Mouse (Mus musculus) liver, embryonic 11.5 days (tissue): ENCODE data around the gene Slc25a51. TPM values are rescaled to one million over a fixed set of nuclear protein-coding genes. Genes with fewer than 3 reads are reported as not detected.

Experiments
- ATAC-seq: fragments of 200-750 bp; cut with Nextera tagmentation; replicated peaks from 2 replicates; pipeline ENCODE4 v1.8.0; 2017; ENCODE audit warnings: moderate number of reproducible peaks, mild to moderate bottlenecking, moderate TSS enrichment, moderate library complexity; ENCODE audit not compliant: low FRiP score
- DNase-seq: peaks from one replicate; pipeline ENCODE4 v3.0.0-alpha.2; 2017; ENCODE audit warnings: low spot score
- H3K27ac ChIP-seq: fragments of 300-500 bp; sonication (generic); 2 replicates; pipeline ENCODE4 v1.5.1; 2014; ENCODE audit warnings: mild to moderate bottlenecking, low read depth, low read length, control low read depth
- H3K27me3 ChIP-seq: fragments of 300-500 bp; sonication (generic); replicated peaks from 2 replicates; pipeline ENCODE4 v1.6.1; 2014; ENCODE audit warnings: low read length, mixed read lengths; ENCODE audit not compliant: control insufficient read depth, insufficient read depth
- H3K36me3 ChIP-seq: fragments of 300-500 bp; sonication (generic); 2 replicates; pipeline ENCODE4 v1.6.1; 2014; ENCODE audit warnings: mild to moderate bottlenecking, low read length, moderate library complexity, mixed read lengths; ENCODE audit not compliant: control insufficient read depth, insufficient read depth
- H3K4me1 ChIP-seq: fragments of 300-500 bp; sonication (generic); replicated peaks from 2 replicates; pipeline ENCODE4 v1.6.1; 2014; ENCODE audit warnings: low read length, mixed read lengths; ENCODE audit not compliant: control insufficient read depth, insufficient read depth
- H3K4me2 ChIP-seq: fragments of 300-500 bp; sonication (generic); 2 replicates; pipeline ENCODE4 v1.6.1; 2014; ENCODE audit warnings: mild to moderate bottlenecking, control low read depth, moderate library complexity
- H3K4me3 ChIP-seq: fragments of 300-500 bp; sonication (generic); 2 replicates; pipeline ENCODE4 v1.5.1; 2014; ENCODE audit warnings: low read depth, low read length, control low read depth
- H3K9ac ChIP-seq: fragments of 300-500 bp; sonication (generic); 2 replicates; pipeline ENCODE4 v1.6.1; 2014; ENCODE audit warnings: low read depth, low read length, control low read depth
- H3K9me3 ChIP-seq: fragments of 300-500 bp; sonication (generic); 2 replicates; pipeline ENCODE4 v1.6.1; 2016; ENCODE audit warnings: low read length, inconsistent platforms, mixed read lengths; ENCODE audit not compliant: control insufficient read depth
- WGBS: fragments of 180-500 bp; shearing (Covaris S2); extraction: QIAGEN DNeasy Blood & Tissue Kit; methylation state at CpG from one replicate; pipeline ENCODE4 v1.1.7; 2014; 5-methylcytosine and 5-hydroxymethylcytosine counted together
- polyA plus RNA-seq: library from polyadenylated mRNA; unstranded; fragments of >200 nt; fragmentation: Nextera tagmentation; extraction: Ambion mirVana; gene quantifications from 2 replicates; pipeline ENCODE4 v1.2.1, GENCODE M21; 2014

The Slc25a51 gene
- polyA plus RNA-seq, 1 experiment from 2014 or later, result 81.6 TPM

GRCm38 (mm10) chr4:45434681-45435080 is 26.1 kb upstream of the Slc25a51 start:
- Histone ChIP-seq H3K9ac (no peak overlapping the region), H3K27ac (no peak overlapping the region), H3K36me3 (no peaks in the 10 kb centered on the region), H3K4me2 (no peak overlapping the region), H3K4me1 (0 out of 2 replicates have a peak, but pooled peaks cover 10% of the 10 kb centered on the region), H3K9me3 (no peaks in the 10 kb centered on the region), H3K27me3 (no peaks in the 10 kb centered on the region), H3K4me3 (no peak overlapping the region)
- WGBS, result 84% methylated on average over 4 of the region's 4 CpGs
- ATAC-seq (no peak), DNase-seq (no peak)

GRCm38 (mm10) chr4:45434071-45434470 is 25.5 kb upstream of the Slc25a51 start:
- no peak for DNase-seq
- Histone ChIP-seq H3K9ac (no peak overlapping the region), H3K4me3 (no peak overlapping the region), H3K27me3 (no peaks in the 10 kb centered on the region), H3K36me3 (no peaks in the 10 kb centered on the region), H3K27ac (no peak overlapping the region), H3K9me3 (no peaks in the 10 kb centered on the region), H3K4me2 (no peak overlapping the region), H3K4me1 (0 out of 2 replicates have a peak, but pooled peaks cover 7% of the 10 kb centered on the region)
- 92% methylated on average over 12 of the region's 12 CpGs for WGBS
- ATAC-seq, result no peak

DNA sequence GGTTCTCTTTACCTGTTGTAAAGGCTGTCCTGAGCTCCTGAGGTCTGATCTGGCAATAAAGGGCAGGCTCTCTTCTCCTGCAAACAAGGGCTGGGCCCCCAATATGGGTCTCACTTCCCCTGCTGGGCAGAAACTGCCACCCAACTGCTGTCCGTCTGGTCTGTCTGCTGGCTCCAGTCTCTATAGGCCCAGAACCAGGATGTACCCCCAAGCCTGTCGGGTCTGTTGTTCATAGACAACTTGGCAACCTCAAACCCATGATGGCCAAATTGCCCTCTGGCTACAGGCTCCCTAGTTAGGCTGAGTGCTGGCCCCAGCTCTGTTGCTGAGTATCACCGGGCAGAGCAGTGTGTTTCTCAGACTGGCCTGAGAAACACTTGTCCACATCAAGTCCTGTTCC is 23.2 kb upstream of the Slc25a51 start:
- Histone ChIP-seq H3K27me3 (no peaks in the 10 kb centered on the region), H3K9me3 (no peaks in the 10 kb centered on the region), H3K4me3 (no peak overlapping the region), H3K4me1 (0 out of 2 replicates have a peak, but pooled peaks cover 4% of the 10 kb centered on the region), H3K36me3 (no peaks in the 10 kb centered on the region), H3K9ac (no peak overlapping the region), H3K27ac (no peak overlapping the region), H3K4me2 (no peak overlapping the region)
- WGBS, result 85% methylated on average over 3 of the region's 3 CpGs
- DNase-seq, result no peak
- ATAC-seq, result no peak

DNA sequence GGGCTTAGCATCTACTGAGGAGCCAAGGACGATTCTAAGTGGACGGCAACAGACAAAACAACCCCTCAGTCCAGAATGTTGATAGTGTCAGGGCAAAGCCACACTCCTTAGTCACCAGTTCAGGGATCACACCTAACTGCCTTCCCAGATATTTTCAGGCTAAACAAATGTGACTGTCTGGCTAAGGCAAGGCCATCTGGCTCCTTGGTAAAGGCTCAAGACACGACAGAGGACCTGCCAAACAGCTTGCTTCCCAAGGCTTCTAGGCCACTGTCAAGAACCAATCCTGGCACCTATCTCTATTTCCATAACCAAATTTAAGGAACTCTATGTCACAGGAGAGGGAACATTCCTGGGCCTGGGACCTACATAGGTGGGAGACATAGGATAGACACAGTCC is 22.8 kb upstream of the Slc25a51 start:
- Histone ChIP-seq H3K27me3 (no peaks in the 10 kb centered on the region), H3K4me1 (0 out of 2 replicates have a peak, but pooled peaks cover 4% of the 10 kb centered on the region), H3K36me3 (no peaks in the 10 kb centered on the region), H3K27ac (no peak overlapping the region), H3K9me3 (no peaks in the 10 kb centered on the region), H3K4me3 (no peak overlapping the region), H3K9ac (no peak overlapping the region), H3K4me2 (no peak overlapping the region)
- no peak for ATAC-seq
- DNase-seq, result no peak
- 79% methylated on average over 3 of the region's 3 CpGs for WGBS

DNA sequence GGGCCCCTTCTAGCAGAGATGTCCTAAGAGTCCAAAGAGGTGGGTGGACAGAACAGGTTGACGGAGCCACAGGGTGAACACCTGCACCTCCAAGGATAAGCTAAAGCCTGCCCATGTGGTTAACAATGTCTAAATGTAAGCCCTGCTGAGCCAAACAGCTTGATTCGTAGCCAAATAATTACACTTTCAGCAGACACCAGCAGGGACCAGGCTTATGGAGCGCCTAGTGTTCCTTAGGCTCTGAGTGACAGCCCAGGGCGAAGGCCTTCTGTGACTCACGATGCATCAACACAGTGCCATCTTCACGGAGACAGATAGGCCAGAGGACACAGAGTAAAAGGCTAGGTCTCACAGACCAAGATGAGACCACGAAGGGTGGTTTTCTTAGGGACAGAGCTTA is 20.9 kb upstream of the Slc25a51 start:
- WGBS, result 87% methylated on average over 7 of the region's 7 CpGs
- DNase-seq (no peak), ATAC-seq (no peak)
- Histone ChIP-seq H3K4me2 (no peak overlapping the region), H3K27ac (no peak overlapping the region), H3K4me1 (no peaks in the 10 kb centered on the region), H3K9me3 (no peaks in the 10 kb centered on the region), H3K27me3 (no peaks in the 10 kb centered on the region), H3K4me3 (no peak overlapping the region), H3K36me3 (no peaks in the 10 kb centered on the region), H3K9ac (no peak overlapping the region)

DNA sequence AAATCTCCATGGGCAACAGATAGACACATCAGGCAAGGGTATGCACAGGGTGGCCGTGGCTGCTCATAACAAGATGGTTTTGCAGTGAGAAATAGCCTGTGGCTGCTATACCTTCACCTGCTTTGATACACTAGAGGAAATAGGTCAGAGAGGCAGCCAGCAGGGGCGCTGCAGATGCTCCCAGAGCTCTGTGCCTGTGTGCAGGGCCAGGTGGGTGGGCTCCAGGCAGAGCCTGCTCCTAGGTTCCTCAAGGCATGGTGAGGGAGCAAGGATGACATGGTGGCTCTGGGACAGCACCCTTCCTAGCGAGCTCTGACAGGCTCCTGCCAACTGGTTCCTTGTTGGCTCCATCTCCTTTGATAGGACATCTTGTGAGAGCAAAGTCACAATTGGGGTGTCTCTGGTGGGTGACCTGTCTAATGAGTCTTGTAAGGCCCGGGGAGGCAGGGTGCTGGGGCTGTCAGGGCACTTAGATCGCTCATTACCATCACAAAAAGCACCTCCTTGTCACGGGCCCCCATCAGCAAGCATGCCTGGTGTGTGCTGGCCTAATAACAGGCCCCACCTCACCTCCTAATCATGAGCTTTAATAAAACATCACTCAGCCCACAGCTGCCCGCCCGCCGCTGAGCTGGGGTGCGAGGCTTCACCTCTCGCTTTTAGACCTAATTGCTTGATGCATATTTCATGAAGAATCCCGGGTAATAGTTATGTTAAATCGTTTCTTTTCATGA is 18.3 kb upstream of the Slc25a51 start:
- Histone ChIP-seq H3K9me3 (no peaks in the 10 kb centered on the region), H3K36me3 (no peaks in the 10 kb centered on the region), H3K9ac (no peak overlapping the region), H3K27ac (no peak overlapping the region), H3K4me2 (no peak overlapping the region), H3K27me3 (no peaks in the 10 kb centered on the region), H3K4me3 (no peak overlapping the region), H3K4me1 (no peaks in the 10 kb centered on the region; the same call in 1 of the 2 replicates)
- DNase-seq, result no peak
- no peak for ATAC-seq
- WGBS, result 65% methylated on average over 13 of the region's 13 CpGs

DNA sequence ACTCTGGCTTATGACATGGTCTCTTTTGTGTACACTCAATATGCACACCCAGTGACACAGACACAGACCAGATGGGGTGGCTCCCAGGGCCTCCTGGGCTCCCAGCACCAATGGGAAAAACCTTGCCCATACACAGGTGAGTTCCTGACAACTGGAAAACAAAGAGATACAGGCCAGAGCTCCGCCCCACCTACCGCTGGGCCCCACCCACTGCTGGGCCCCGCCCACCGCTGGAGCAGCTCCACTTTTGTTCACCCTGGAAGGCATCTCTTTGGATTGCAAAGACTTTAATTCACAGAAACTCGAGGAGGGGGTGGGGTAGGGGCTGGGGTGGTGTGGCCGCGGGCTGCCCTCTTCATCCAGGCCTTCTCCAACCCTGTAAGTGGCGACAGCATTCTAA is 14.8 kb upstream of the Slc25a51 start:
- 42% methylated on average over 8 of the region's 8 CpGs for WGBS
- Histone ChIP-seq H3K27ac (no peak overlapping the region), H3K4me1 (peaks cover 5% of the 10 kb centered on the region), H3K4me2 (no peak overlapping the region), H3K9ac (no peak overlapping the region), H3K9me3 (no peaks in the 10 kb centered on the region), H3K27me3 (no peaks in the 10 kb centered on the region), H3K36me3 (no peaks in the 10 kb centered on the region; the same call in 1 of the 2 replicates), H3K4me3 (no peak overlapping the region)
- no peak for DNase-seq
- no peak for ATAC-seq

DNA sequence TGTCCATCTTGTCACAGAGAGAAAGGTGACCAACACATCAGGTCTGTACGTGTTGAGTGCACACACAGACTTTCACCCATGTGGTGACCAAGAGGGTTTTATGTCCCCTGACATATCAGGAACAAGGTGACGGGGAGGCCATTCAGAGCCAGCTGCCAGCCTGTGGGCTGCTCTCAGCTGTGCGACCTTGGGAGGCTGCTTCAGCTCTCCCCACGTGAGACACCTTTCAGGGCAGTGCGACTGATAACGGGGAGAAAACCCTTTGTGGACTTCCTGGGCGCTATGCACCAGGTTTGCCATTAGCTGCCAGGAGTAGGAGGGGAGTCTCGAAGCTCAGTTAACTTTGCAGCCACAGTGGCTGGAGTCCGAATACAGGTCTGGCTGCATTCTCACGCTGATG is 14.1 kb upstream of the Slc25a51 start:
- no peaks in the 10 kb centered on the region for H3K9me3 ChIP-seq
- ATAC-seq (no peak), DNase-seq (no peak)
- H3K9ac ChIP-seq, result no peak overlapping the region
- H3K4me1 ChIP-seq, result peaks cover 5% of the 10 kb centered on the region
- WGBS, result 88% methylated on average over 10 of the region's 10 CpGs
- H3K27me3 ChIP-seq, result no peaks in the 10 kb centered on the region
- H3K4me3 ChIP-seq, result no peak overlapping the region
- H3K36me3 ChIP-seq, result no peaks in the 10 kb centered on the region; the same call in 1 of the 2 replicates
- H3K4me2 ChIP-seq, result no peak overlapping the region
- H3K27ac ChIP-seq, result no peak overlapping the region
